In the genomic region with DNA sequence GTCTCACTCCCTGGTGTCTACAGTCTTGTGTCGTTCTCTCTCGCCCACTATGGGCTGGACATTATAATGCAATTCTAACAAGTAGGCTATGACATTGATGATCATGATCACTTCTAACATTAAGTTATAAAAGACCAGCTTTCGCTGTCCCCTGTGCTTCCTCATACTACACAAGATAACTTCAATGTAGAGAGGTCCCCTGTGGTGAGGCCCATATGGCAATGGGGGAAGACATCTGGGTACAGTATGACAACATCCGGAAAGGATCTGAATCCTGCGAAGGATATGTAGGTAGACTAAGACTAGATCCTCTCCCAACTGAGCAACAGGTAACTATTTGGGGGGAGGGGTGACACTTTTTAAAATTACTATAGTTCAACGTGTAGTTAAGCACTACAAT, we compare ENCODE assay signal across 28 mouse cellular contexts.
"Had no signal": no experiment of that assay in that cellular context is flagged by ENCODE, and none has a peak within 500 bp of the region (broad histone marks: within the 10 kb centered on the region; RNA-seq: fewer than 3 reads in every experiment).

No protein-coding gene starts in this region.

- DNase-seq: left cerebral cortex, postnatal 4 days; liver; liver, embryonic 13.5 days; liver, postnatal 0 days; lung, adult 18-20 months; lung, adult 2 months; lung, embryonic 14.5 days; lung, postnatal 10 days; lung, postnatal 14 days; lung, postnatal 36 days; lung, postnatal 4 days; midbrain, embryonic 14.5 days had no signal

- H3K27ac ChIP-seq: limb, embryonic 10.5 days; limb, embryonic 12.5 days; limb, embryonic 13.5 days; limb, embryonic 15.5 days; liver, embryonic 12.5 days; liver, embryonic 13.5 days; liver, embryonic 14.5 days; liver, embryonic 15.5 days; lung, embryonic 15.5 days; macrophage; midbrain, embryonic 10.5 days; midbrain, embryonic 12.5 days; midbrain, embryonic 13.5 days; midbrain, embryonic 15.5 days; neural tube, embryonic 12.5 days had no signal

- H3K4me3 ChIP-seq: limb, embryonic 10.5 days; limb, embryonic 12.5 days; limb, embryonic 13.5 days; limb, embryonic 15.5 days; liver, embryonic 12.5 days; liver, embryonic 13.5 days; liver, embryonic 15.5 days; lung, embryonic 15.5 days; megakaryocyte, embryonic 14.5 days; midbrain, embryonic 10.5 days; midbrain, embryonic 12.5 days; midbrain, embryonic 13.5 days; midbrain, embryonic 15.5 days; myocyte; neural tube, embryonic 12.5 days had no signal

- H3K4me1 ChIP-seq: limb, embryonic 12.5 days; limb, embryonic 13.5 days; liver, embryonic 12.5 days; liver, embryonic 13.5 days; liver, embryonic 15.5 days; lung, embryonic 15.5 days had no signal

- H3K27me3 ChIP-seq: limb, embryonic 12.5 days; limb, embryonic 13.5 days; limb, embryonic 15.5 days; liver, embryonic 12.5 days; liver, embryonic 13.5 days; liver, embryonic 15.5 days; lung, embryonic 15.5 days; midbrain, embryonic 12.5 days; midbrain, embryonic 13.5 days; midbrain, embryonic 15.5 days; neural tube, embryonic 12.5 days had no signal
